Mouse (Mus musculus): ENCODE data around the gene Prr19.
"Not testable (repeated sequence)": the region's sequence is repeated elsewhere in the genome, so short reads cannot be mapped to it uniquely, and the experiment has no call there.

The Prr19 gene

GRCm38 (mm10) chr7:25322058-25322484 lies 20.9 kb downstream of the Prr19 start:
- DNase-seq (ENCODE audit: low spot score in 2 of 2): no peak

- no peak for DNase-seq (ENCODE audit: low spot score in 2 of 2)
Observed at GRCm38 (mm10) chr7:25323219-25323618, 22.0 kb downstream of the Prr19 start.

GRCm38 (mm10) chr7:25325431-25325830 lies 24.2 kb downstream of the Prr19 start:
- DNase-seq (ENCODE audit: low spot score in 2 of 2): not testable (repeated sequence)

- no peak for DNase-seq (ENCODE audit: low spot score in 2 of 2)
Observed at GRCm38 (mm10) chr7:25326233-25326632, 25.0 kb downstream of the Prr19 start.

GRCm38 (mm10) chr7:25333596-25334307 lies 32.5 kb downstream of the Prr19 start:
- DNase-seq (ENCODE audit: low spot score in 2 of 2): peak; percentile 55 to 69

- DNase-seq (ENCODE audit: low spot score in 2 of 2): no peak
Observed at GRCm38 (mm10) chr7:25334472-25334871, 33.3 kb downstream of the Prr19 start.

GRCm38 (mm10) chr7:25339329-25339728 lies 38.1 kb downstream of the Prr19 start:
- no peak for DNase-seq (ENCODE audit: low spot score in 2 of 2)

- DNase-seq (ENCODE audit: low spot score in 2 of 2): no peak
Observed at GRCm38 (mm10) chr7:25341000-25341784, 40.0 kb downstream of the Prr19 start.

- DNase-seq (ENCODE audit: low spot score in 2 of 2): no peak
Observed at GRCm38 (mm10) chr7:25348861-25349260, 47.6 kb downstream of the Prr19 start.
